Mouse (Mus musculus): Measurements from ENCODE around the gene Trim2. TPM values are rescaled to one million over a fixed set of nuclear protein-coding genes. Genes with fewer than 3 reads are reported as not detected.

Gene Trim2
- polyA plus RNA-seq, 2 experiments: 17.4 to 28.1 TPM

DNA sequence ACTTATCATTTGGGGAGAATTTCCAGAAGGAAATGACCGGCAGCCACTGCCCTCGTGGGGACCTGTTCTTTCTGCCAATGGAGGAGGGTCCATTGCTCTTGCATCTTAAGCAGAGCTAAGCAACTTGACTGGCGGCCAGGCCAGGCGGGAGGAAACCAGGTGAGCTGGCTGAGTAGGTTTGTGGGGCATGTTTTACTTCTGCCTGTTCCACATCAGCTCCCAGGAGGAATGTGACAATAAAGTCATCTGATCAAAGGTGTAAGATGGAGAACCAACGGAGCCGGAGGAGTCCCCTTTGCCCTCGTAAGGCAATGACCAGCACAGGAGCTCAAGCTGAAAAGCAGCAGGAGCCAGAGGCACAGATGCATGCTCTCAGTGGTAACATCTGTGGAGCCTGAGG, 35.1 kb upstream of the Trim2 start:
- H3K27me3 ChIP-seq (ENCODE audit: control insufficient read depth, insufficient read depth, low read length): no peaks in the 10 kb centered on the region
- no peak for ATAC-seq (ENCODE audit: low FRiP score, low read depth)
- no peaks in the 10 kb centered on the region for H3K36me3 ChIP-seq (ENCODE audit: control insufficient read depth, insufficient read depth, low read length)
- no peak overlapping the region for H3K4me2 ChIP-seq (replicated peaks; ENCODE audit: low read depth, low read length, severe bottlenecking)
- DNase-seq (ENCODE audit: low spot score): no peak
- H3K4me3 ChIP-seq (replicated peaks; ENCODE audit: low read length): no peak overlapping the region
- H3K4me1 ChIP-seq (ENCODE audit: control insufficient read depth, insufficient read depth, low read length): peaks cover 7% of the 10 kb centered on the region
- no peaks in the 10 kb centered on the region for H3K9me3 ChIP-seq (ENCODE audit: control insufficient read depth, low read length)
- no peak overlapping the region for H3K9ac ChIP-seq (ENCODE audit: low read depth, low read length, severe bottlenecking)
- 46% methylated on average over 7 of the region's 7 CpGs for WGBS
- H3K27ac ChIP-seq (replicated peaks; ENCODE audit: low read depth, low read length): no peak overlapping the region
- TF ChIP-seq POLR2A (IDR thresholded peaks at IDR 0.05; ENCODE audit: borderline replicate concordance, extremely low read depth, insufficient read depth, insufficient read length): no peak

DNA sequence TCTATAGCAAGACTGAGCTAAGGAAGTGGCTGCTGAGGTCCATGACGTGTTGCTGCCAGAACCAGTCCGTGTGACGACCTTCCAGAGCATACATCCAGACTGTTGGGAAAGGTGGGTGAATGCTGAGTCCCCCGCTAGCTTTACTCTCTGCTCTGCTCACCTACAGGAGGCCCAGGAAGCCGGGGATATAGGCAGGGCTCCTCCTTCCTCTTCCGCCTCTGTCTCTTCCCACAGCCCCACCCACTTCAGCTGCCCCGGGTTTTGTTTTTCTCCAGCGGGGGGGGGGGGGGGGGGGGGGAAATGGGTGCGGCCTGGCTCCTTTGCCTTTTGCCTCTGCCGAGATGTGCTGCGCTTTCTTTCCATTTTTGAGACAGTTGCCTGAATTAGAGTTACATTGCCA, 30.9 kb upstream of the Trim2 start:
- H3K9me3 ChIP-seq (ENCODE audit: control insufficient read depth, low read length): no peaks in the 10 kb centered on the region
- H3K36me3 ChIP-seq (ENCODE audit: control insufficient read depth, insufficient read depth, low read length): no peaks in the 10 kb centered on the region
- DNase-seq (ENCODE audit: low spot score) (no peak), ATAC-seq (ENCODE audit: low FRiP score, low read depth) (no peak)
- H3K4me1 ChIP-seq (ENCODE audit: control insufficient read depth, insufficient read depth, low read length): peaks cover 5% of the 10 kb centered on the region; the same call in 1 of the 2 replicates
- no peak overlapping the region for H3K9ac ChIP-seq (ENCODE audit: low read depth, low read length, severe bottlenecking)
- no peak overlapping the region for H3K27ac ChIP-seq (replicated peaks; ENCODE audit: low read depth, low read length)
- H3K27me3 ChIP-seq (ENCODE audit: control insufficient read depth, insufficient read depth, low read length): peaks cover 5% of the 10 kb centered on the region; the same call in 1 of the 2 replicates
- WGBS: 44% methylated on average over 11 of the region's 11 CpGs
- H3K4me2 ChIP-seq (replicated peaks; ENCODE audit: low read depth, low read length, severe bottlenecking): no peak overlapping the region
- TF ChIP-seq POLR2A (IDR thresholded peaks at IDR 0.05; ENCODE audit: borderline replicate concordance, extremely low read depth, insufficient read depth, insufficient read length): no peak
- H3K4me3 ChIP-seq (replicated peaks; ENCODE audit: low read length): no peak overlapping the region

DNA sequence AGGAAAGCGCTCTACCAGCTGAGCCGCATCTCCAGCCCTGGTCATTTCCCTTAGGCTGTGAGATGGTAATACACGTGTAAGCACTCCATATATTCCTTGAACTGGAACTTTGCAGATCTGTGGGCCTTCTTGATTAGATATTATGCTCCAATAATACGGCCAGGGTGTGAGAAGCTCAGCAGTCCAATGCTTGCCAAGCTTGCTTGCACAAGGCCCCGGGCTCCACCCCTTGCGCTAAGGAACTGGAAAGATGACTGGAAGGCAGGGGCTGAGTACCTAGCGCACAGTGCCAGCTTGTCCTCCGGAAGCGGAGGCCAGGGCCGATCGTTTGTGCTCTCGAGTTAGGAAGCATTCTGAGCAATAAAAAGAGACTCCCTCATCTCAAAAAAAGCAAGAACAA, 29.7 kb upstream of the Trim2 start:
- ATAC-seq (ENCODE audit: low FRiP score, low read depth) (no peak), DNase-seq (ENCODE audit: low spot score) (no peak)
- no peaks in the 10 kb centered on the region for H3K9me3 ChIP-seq (ENCODE audit: control insufficient read depth, low read length)
- no peak overlapping the region for H3K27ac ChIP-seq (replicated peaks; ENCODE audit: low read depth, low read length)
- H3K4me3 ChIP-seq (replicated peaks; ENCODE audit: low read length): no peak overlapping the region
- H3K4me2 ChIP-seq (replicated peaks; ENCODE audit: low read depth, low read length, severe bottlenecking): no peak overlapping the region
- H3K4me1 ChIP-seq (ENCODE audit: control insufficient read depth, insufficient read depth, low read length): peaks cover 5% of the 10 kb centered on the region; the same call in 1 of the 2 replicates
- no peak overlapping the region for H3K9ac ChIP-seq (ENCODE audit: low read depth, low read length, severe bottlenecking)
- TF ChIP-seq POLR2A (IDR thresholded peaks at IDR 0.05; ENCODE audit: borderline replicate concordance, extremely low read depth, insufficient read depth, insufficient read length): no peak
- 86% methylated on average over 12 of the region's 12 CpGs for WGBS
- H3K36me3 ChIP-seq (ENCODE audit: control insufficient read depth, insufficient read depth, low read length): no peaks in the 10 kb centered on the region
- peaks cover 5% of the 10 kb centered on the region; the same call in 1 of the 2 replicates for H3K27me3 ChIP-seq (ENCODE audit: control insufficient read depth, insufficient read depth, low read length)

DNA sequence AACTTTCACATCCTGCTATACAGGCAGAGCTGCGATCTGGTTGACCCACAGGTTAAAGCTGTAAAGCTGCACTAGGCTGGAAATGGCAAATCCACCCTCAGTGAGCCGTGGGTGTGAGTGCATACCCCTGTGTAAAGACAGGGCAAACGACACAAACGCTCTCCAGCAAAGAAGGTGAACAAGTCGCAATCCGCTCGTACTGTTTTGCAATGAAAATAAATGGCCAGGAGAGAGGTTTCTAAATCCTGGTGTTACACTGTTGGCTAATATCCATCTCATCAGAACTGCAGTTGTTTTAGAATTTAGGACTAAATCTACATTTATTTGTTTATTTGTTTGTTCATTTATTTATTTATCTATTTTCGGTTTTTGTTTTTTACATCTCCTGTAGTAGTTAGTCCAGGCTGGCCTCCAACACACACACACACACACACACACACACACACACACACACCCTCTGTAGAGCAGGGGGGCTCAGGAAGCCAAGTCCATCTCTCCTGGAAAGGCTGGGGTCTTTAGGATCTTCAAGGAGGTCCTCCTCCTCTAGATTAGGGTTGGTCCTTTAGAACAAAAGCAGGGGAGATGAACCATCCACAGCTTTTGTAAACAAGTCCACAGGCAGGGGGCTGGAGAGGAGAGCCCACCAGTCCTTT, 28.9 kb upstream of the Trim2 start:
- H3K4me3 ChIP-seq (replicated peaks; ENCODE audit: low read length): no peak overlapping the region
- no peak overlapping the region for H3K27ac ChIP-seq (replicated peaks; ENCODE audit: low read depth, low read length)
- ATAC-seq (ENCODE audit: low FRiP score, low read depth): no peak
- TF ChIP-seq POLR2A (IDR thresholded peaks at IDR 0.05; ENCODE audit: borderline replicate concordance, extremely low read depth, insufficient read depth, insufficient read length): no peak
- WGBS: 36% methylated on average over 8 of the region's 8 CpGs
- no peaks in the 10 kb centered on the region for H3K36me3 ChIP-seq (ENCODE audit: control insufficient read depth, insufficient read depth, low read length)
- H3K4me2 ChIP-seq (replicated peaks; ENCODE audit: low read depth, low read length, severe bottlenecking): peak overlapping the region; percentile 31
- H3K9ac ChIP-seq (ENCODE audit: low read depth, low read length, severe bottlenecking): no peak overlapping the region
- peaks cover 5% of the 10 kb centered on the region; the same call in 1 of the 2 replicates for H3K27me3 ChIP-seq (ENCODE audit: control insufficient read depth, insufficient read depth, low read length)
- no peak for DNase-seq (ENCODE audit: low spot score)
- no peaks in the 10 kb centered on the region for H3K9me3 ChIP-seq (ENCODE audit: control insufficient read depth, low read length)
- peaks cover 5% of the 10 kb centered on the region; the same call in 1 of the 2 replicates for H3K4me1 ChIP-seq (ENCODE audit: control insufficient read depth, insufficient read depth, low read length)

DNA sequence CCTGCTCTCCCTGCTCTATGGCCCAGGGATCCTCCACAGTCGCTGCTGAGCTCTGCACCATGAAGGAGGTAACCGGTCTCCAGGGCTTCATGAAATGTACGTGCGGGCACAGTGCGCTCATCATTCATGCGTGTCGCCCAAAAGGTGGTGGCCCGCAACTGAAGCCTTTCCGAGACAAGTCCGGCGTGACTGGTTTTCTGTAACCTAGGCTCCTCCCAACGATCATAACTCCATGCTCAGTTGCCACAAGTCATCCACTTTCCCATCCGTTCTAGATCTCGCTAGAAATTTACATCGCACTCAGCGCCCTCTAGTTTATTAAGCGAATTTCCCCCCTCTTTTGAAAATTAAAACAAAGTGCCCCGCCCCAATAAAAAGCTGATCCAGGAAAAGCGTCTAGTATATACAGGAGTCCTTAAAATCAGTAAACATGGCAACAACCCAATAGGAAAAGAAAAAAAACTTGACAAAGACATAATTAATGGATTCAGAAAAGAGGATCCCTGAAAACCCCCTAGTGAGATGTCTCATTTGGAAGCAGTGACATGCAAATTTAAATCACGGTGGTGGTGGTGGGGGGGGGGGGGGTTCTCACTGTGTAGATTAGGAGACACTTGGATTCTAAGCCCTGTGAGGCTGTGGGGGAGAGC, 28.2 kb upstream of the Trim2 start:
- peak overlapping the region; percentile 31 for H3K4me2 ChIP-seq (replicated peaks; ENCODE audit: low read depth, low read length, severe bottlenecking)
- TF ChIP-seq POLR2A (IDR thresholded peaks at IDR 0.05; ENCODE audit: borderline replicate concordance, extremely low read depth, insufficient read depth, insufficient read length): no peak
- H3K9me3 ChIP-seq (ENCODE audit: control insufficient read depth, low read length): no peaks in the 10 kb centered on the region
- H3K9ac ChIP-seq (ENCODE audit: low read depth, low read length, severe bottlenecking): no peak overlapping the region
- H3K36me3 ChIP-seq (ENCODE audit: control insufficient read depth, insufficient read depth, low read length): no peaks in the 10 kb centered on the region
- H3K4me1 ChIP-seq (ENCODE audit: control insufficient read depth, insufficient read depth, low read length): peaks cover 5% of the 10 kb centered on the region; the same call in 1 of the 2 replicates
- no peak for ATAC-seq (ENCODE audit: low FRiP score, low read depth)
- WGBS: 10% methylated on average over 20 of the region's 20 CpGs
- no peak for DNase-seq (ENCODE audit: low spot score)
- H3K27ac ChIP-seq (replicated peaks; ENCODE audit: low read depth, low read length): no peak overlapping the region
- peaks cover 5% of the 10 kb centered on the region; the same call in 1 of the 2 replicates for H3K27me3 ChIP-seq (ENCODE audit: control insufficient read depth, insufficient read depth, low read length)
- peak overlapping the region; percentile 12; the same call in 1 of the 2 replicates for H3K4me3 ChIP-seq (replicated peaks; ENCODE audit: low read length)

Data from limb, embryonic 14.5 days (tissue).